Mouse (Mus musculus) lung, postnatal 0 days (tissue): ENCODE measurements at regions not wholly inside any gene's neighbourhood (a gene's known extent, or its start where the extent isn't known, plus 50 kb on each side); places are given as distances from the start of the nearest gene placed in this dataset.

Experiments used
- CTCF ChIP-seq: IDR thresholded peaks from 2 replicates; pipeline ENCODE4 v1.5.1; 2016; ENCODE audit warnings: antibody characterized with exemption, mild to moderate bottlenecking
- EP300 ChIP-seq: IDR thresholded peaks from 2 replicates; pipeline ENCODE4 v1.6.1; 2016; ENCODE audit warnings: antibody characterized with exemption, mild to moderate bottlenecking, control low read depth

- TF ChIP-seq CTCF = no peak
- TF ChIP-seq EP300 = no peak
These were observed 391.8 kb downstream of the Tshz3 start for GRCm38 (mm10) chr7:37089726-37090125.
